Mouse (Mus musculus) intestine, embryonic 16.5 days (tissue): Measurements from ENCODE around the gene Spaca3. TPM values are rescaled to one million over a fixed set of nuclear protein-coding genes. Genes with fewer than 3 reads are reported as not detected.

Source experiments
- ATAC-seq: fragments of 200-750 bp; cut with Nextera tagmentation; 2 replicates; pipeline ENCODE4 v1.8.0; 2017; ENCODE audit warnings: moderate TSS enrichment, moderate library complexity
- H3K27ac ChIP-seq: fragments of 300-500 bp; sonication (generic); 2 replicates; pipeline ENCODE4 v1.5.1; 2014; ENCODE audit warnings: mild to moderate bottlenecking, low read length
- H3K27me3 ChIP-seq: fragments of 300-500 bp; sonication (generic); replicated peaks from 2 replicates; pipeline ENCODE4 v1.6.1; 2014; ENCODE audit warnings: low read length, control low read depth, mixed read lengths; ENCODE audit not compliant: control insufficient read depth, insufficient read depth
- H3K36me3 ChIP-seq: fragments of 300-500 bp; sonication (generic); 2 replicates; pipeline ENCODE4 v1.6.1; 2014; ENCODE audit warnings: low read length, control low read depth; ENCODE audit not compliant: control insufficient read depth, insufficient read depth
- H3K4me1 ChIP-seq: fragments of 300-500 bp; sonication (generic); 2 replicates; pipeline ENCODE4 v1.6.1; 2014; ENCODE audit warnings: low read length, control low read depth, mixed read lengths; ENCODE audit not compliant: control insufficient read depth, insufficient read depth
- H3K4me2 ChIP-seq: fragments of 300-500 bp; sonication (generic); 2 replicates; pipeline ENCODE4 v1.6.1; 2014; ENCODE audit warnings: low read depth, low read length, control low read depth
- H3K4me3 ChIP-seq: fragments of 300-500 bp; sonication (generic); 2 replicates; pipeline ENCODE4 v1.5.1; 2014; ENCODE audit warnings: mild to moderate bottlenecking, low read length
- H3K9ac ChIP-seq: fragments of 300-500 bp; sonication (generic); 2 replicates; pipeline ENCODE4 v1.6.1; 2014; ENCODE audit warnings: low read depth, low read length
- H3K9me3 ChIP-seq: fragments of 300-500 bp; sonication (generic); 2 replicates; pipeline ENCODE4 v1.6.1; 2016; ENCODE audit warnings: low read length, control low read depth; ENCODE audit not compliant: control insufficient read depth
- WGBS: fragments of 180-500 bp; shearing (Covaris S2); extraction: QIAGEN DNeasy Blood & Tissue Kit; methylation state at CpG from one replicate; pipeline ENCODE4 v1.1.7; 2014; 5-methylcytosine and 5-hydroxymethylcytosine counted together
- polyA plus RNA-seq: library from polyadenylated mRNA; unstranded; fragments of >200 nt; fragmentation: Nextera tagmentation; extraction: Ambion mirVana; gene quantifications from 2 replicates; pipeline ENCODE4 v1.2.1, GENCODE M21; 2015

The Spaca3 gene
- polyA plus RNA-seq, 1 experiment from 2014 or later: not detected

DNA sequence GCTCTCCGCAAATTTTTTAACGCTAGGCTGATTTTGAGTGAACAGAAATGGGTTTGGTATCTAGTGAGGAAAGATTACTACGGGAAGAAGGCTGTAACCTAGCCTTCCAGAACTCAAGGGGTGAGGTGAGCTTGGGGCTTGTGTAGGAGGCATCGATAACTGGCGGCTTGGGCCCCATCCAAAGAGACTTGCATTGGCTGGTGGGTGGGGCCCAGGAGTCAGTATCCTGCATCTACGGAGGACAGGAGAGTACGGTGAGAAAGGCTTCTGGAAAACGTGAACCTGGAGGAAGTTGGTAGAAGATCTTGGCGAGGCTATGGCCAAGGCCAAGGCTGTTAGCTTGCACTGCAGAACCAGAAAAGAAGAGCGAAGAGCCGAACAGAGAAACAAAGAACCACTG, 3.7 kb upstream of the Spaca3 start:
- Histone ChIP-seq H3K9me3 (no peaks in the 10 kb centered on the region), H3K9ac (no peak overlapping the region), H3K27me3 (no peaks in the 10 kb centered on the region), H3K4me3 (no peak overlapping the region), H3K4me2 (0 out of 2 replicates have a peak overlapping the region, but pooled peaks have one; percentile 2), H3K27ac (no peak overlapping the region), H3K36me3 (no peaks in the 10 kb centered on the region), H3K4me1 (peaks cover 14% of the 10 kb centered on the region)
- ATAC-seq: no peak
- 83% methylated on average over 11 of the region's 11 CpGs for WGBS

DNA sequence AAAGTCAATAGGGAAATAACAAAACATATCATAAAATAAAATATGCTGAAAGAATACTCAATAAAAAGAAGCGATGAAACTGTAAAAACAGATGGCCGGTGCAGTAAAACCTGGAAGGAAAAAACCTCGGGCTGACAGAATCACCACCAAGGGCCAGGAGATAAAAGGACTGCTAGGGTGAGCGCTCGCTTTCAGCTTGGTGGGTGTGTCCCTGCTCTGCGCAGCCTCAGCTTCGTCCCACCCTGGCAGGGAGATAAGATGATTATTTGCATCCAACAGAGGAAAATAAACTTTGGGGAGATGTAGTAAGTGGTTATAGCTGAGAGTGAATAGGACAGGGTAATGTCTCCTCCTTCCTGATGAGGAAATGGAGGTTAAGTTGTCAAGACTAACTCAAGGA, 3.3 kb upstream of the Spaca3 start:
- Histone ChIP-seq H3K9me3 (no peaks in the 10 kb centered on the region), H3K27ac (no peak overlapping the region), H3K4me1 (peaks cover 14% of the 10 kb centered on the region), H3K4me2 (0 out of 2 replicates have a peak overlapping the region, but pooled peaks have one; percentile 2), H3K27me3 (no peaks in the 10 kb centered on the region), H3K36me3 (no peaks in the 10 kb centered on the region), H3K4me3 (no peak overlapping the region), H3K9ac (no peak overlapping the region)
- 47% methylated on average over 7 of the region's 7 CpGs for WGBS
- peak; percentile 65 for ATAC-seq

DNA sequence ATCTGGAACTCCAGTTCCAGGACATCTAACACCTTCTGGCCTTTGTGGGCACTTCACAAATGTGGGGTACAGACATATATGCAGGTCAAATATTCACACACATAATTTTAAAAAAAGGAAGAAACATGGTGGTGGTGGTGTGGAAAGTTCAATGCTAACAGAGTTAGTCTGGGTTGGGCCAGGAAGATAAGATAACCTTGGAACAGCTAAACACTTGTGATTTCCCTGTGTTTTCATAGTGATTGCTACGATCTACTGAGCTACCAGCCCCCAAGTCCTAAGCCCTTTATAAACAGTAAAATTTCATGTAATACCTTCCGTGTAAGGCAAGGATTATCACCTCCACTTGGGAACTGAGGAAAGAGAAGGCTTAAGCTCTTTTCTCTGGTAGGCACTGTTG, 1.3 kb upstream of the Spaca3 start:
- 0 out of 2 replicates have a peak, but pooled peaks have one; percentile 37 for ATAC-seq
- Histone ChIP-seq H3K9me3 (no peaks in the 10 kb centered on the region), H3K4me3 (no peak overlapping the region), H3K9ac (no peak overlapping the region), H3K36me3 (no peaks in the 10 kb centered on the region), H3K27me3 (no peaks in the 10 kb centered on the region), H3K4me2 (no peak overlapping the region), H3K4me1 (peaks cover 14% of the 10 kb centered on the region), H3K27ac (no peak overlapping the region)
- 50% methylated on average over 2 of the region's 2 CpGs for WGBS

DNA sequence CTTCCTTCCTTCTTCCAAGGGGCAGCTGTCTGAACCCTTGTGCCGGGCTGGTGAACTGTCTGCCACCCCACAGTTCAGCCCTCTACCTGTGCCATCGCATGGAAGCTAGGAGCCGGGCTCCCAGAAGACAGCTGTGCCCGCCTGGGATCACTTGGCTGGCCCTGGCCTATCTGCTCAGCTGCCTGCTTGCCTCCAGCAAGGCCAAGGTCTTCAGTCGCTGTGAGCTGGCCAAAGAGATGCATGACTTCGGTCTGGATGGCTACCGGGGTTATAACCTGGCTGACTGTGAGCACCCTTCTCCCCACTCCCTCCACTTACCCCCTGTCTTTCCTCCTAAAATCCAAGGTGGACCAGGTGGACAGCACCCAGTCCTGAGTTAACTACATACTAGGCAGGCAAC, 4.8 kb downstream of the Spaca3 start:
- ATAC-seq: no peak
- H3K4me1 ChIP-seq: 0 out of 2 replicates have a peak, but pooled peaks cover 3% of the 10 kb centered on the region
- no peak overlapping the region for H3K4me2 ChIP-seq
- H3K9ac ChIP-seq: no peak overlapping the region
- H3K27me3 ChIP-seq: no peaks in the 10 kb centered on the region
- H3K9me3 ChIP-seq: no peaks in the 10 kb centered on the region
- H3K4me3 ChIP-seq: no peak overlapping the region
- H3K27ac ChIP-seq: no peak overlapping the region
- 93% methylated on average over 7 of the region's 7 CpGs for WGBS
- H3K36me3 ChIP-seq: no peaks in the 10 kb centered on the region

DNA sequence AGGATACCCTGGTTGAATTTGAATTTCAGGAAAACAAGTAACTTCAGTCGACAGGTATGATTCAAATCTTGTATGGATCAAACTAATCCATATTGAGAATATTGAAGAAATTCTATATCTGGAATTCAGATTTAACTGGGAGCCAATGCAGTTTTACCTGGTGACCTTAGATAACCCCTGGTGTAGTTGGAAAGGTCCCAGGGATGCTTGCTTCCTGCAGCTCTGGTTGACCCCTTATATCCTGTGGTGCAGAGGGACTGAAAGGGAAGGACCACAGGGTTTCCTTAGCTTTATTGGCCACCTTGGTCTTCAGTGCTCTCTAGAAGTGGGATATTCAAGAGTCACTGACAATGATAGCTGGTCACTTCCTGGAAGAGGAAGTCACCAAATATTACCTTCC, 9.9 kb downstream of the Spaca3 start:
- no peaks in the 10 kb centered on the region for H3K4me1 ChIP-seq
- no peaks in the 10 kb centered on the region for H3K9me3 ChIP-seq
- H3K9ac ChIP-seq: no peak overlapping the region
- no peaks in the 10 kb centered on the region for H3K27me3 ChIP-seq
- no peak overlapping the region for H3K4me3 ChIP-seq
- no peaks in the 10 kb centered on the region for H3K36me3 ChIP-seq
- 90% methylated on average over 1 of the region's 1 CpGs for WGBS
- H3K27ac ChIP-seq: no peak overlapping the region
- H3K4me2 ChIP-seq: no peak overlapping the region
- ATAC-seq: no peak

DNA sequence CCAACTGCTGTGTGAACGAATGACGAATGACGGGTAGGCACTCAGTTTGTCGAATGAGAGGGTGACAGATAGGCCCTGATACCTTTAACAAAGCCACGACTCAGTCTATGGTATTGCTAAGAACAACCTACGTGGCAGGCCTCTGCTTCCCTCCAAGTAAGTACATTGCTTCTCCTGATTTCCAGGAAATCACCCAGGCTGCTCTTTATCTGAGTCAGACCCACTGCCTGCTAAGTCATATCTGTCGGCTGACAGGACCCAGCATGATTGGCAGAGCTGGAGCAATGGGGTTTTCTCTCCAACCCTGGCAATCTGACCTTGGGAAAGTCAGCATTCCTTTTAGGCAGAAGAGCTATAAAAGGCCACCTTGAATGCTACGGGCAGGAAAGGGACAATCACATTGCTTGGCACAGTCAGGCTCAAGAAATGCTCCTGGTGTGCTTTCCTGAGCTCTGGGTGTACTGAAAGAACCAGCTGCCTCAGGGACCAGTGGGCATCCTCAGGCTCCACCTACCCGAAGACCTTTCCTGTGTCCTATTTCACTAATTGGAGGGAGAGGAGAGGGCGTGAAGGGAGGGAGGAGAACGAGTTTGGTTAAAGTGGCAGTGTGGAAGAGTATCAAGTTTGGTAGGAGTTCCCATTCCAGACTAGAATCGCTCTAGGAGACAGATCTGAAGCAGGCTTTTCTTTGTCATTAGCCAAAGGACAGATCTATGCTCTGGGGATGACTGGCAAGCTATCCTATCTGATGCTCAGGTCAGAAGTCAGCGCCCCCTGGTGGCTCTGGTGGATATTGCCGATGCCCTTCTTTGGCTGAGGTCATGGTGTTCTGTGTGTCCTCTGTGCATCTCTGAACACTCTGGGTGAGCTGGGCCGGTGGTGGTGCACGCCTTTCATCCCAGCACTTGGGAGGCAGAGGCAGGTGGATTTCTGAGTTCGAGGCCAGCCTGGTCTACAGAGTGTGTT, 14.6 kb downstream of the Spaca3 start:
- H3K4me1 ChIP-seq: peaks cover 3% of the 10 kb centered on the region; the same call in 1 of the 2 replicates
- H3K9me3 ChIP-seq: no peaks in the 10 kb centered on the region
- H3K4me3 ChIP-seq: no peak overlapping the region
- no peaks in the 10 kb centered on the region for H3K36me3 ChIP-seq
- no peaks in the 10 kb centered on the region for H3K27me3 ChIP-seq
- H3K27ac ChIP-seq: no peak overlapping the region
- H3K9ac ChIP-seq: no peak overlapping the region
- H3K4me2 ChIP-seq: no peak overlapping the region
- ATAC-seq: peak; percentile 67
- WGBS: 61% methylated on average over 17 of the region's 17 CpGs

DNA sequence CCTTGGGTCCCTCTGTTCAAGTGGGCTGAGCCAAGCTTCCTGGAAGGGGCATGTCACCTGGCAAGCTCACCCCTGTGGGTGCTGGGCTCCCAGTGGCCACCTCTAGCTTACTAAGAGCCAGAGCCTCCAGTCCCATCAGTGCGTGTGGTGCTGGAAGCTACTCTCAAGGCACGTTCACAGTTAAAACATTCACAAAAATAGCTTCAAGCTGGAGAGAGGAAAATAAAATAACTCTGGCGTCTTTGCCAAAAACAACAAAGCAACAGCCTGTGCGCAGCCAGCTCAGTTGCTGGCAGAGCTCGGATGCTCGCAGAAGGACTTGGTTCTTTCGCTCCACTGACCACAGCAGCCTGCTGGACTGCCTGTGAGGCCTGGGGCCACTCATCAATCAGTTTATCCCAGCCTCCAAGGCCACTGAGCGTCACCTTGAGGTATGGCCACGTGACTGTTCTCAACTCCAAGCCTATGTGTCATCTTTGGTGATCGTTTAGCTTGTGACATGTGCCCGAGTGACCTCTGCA, 19.0 kb downstream of the Spaca3 start:
- 56% methylated on average over 11 of the region's 11 CpGs for WGBS
- H3K4me1 ChIP-seq: peaks cover 3% of the 10 kb centered on the region; the same call in 1 of the 2 replicates
- H3K27me3 ChIP-seq: no peaks in the 10 kb centered on the region
- no peak overlapping the region for H3K4me2 ChIP-seq
- no peaks in the 10 kb centered on the region for H3K36me3 ChIP-seq
- H3K9me3 ChIP-seq: no peaks in the 10 kb centered on the region
- H3K9ac ChIP-seq: no peak overlapping the region
- no peak overlapping the region for H3K4me3 ChIP-seq
- no peak overlapping the region for H3K27ac ChIP-seq
- ATAC-seq: no peak

DNA sequence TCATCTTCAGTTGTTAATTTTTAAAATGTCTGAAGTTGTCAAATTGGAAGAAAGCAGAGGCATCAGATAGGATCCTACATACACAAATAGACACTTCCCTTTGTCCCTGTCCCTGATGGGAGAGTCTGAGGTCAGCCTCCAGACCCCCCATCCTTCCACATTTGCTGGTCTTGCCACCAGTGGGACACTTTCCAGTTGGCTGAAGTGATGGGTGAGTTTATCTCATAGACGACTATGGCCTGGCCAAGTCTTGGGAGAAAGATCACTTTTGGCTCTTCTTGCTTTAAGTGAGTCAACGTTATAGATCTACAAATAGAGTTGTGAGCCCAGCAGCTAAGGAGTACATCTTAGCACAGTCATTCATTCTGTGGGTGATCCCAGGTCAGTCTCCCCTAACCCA, 19.9 kb downstream of the Spaca3 start:
- Histone ChIP-seq H3K9ac (no peak overlapping the region), H3K4me2 (no peak overlapping the region), H3K9me3 (no peaks in the 10 kb centered on the region), H3K36me3 (no peaks in the 10 kb centered on the region), H3K27me3 (no peaks in the 10 kb centered on the region), H3K4me1 (peaks cover 3% of the 10 kb centered on the region; the same call in 1 of the 2 replicates), H3K4me3 (no peak overlapping the region), H3K27ac (no peak overlapping the region)
- 67% methylated on average over 2 of the region's 2 CpGs for WGBS
- no peak for ATAC-seq

DNA sequence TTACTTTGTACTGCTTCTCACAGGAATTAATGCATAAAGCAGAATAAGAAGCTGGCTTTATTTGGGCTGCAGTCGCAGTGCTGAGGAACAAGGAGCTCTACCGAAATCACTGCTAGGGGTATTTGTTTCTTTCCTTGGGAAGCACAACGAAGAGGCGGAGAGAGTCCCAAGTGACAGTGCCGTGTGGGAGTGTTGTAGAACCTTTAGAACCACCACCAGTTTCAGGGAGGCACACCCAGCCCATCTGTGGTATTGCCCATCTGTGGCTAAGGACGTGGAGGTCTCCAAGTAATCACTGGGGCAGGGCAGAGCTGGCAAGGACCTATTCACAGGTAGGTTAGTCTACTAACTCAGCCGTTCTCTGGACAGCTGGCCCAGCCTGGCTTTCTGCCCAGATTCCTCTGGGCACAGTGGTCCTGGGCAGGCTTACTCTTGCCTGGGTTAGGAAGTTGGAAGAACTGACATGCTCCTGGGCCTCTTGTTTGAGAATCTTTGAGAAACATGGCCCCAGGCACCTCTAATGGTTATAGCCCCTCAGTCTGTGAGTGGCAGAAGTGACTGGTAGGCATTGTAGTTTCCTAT, 24.2 kb downstream of the Spaca3 start:
- WGBS: 85% methylated on average over 7 of the region's 7 CpGs
- no peak overlapping the region for H3K4me3 ChIP-seq

More for the DNA sequence above, 24.2 kb downstream of the Spaca3 start:
- Histone ChIP-seq H3K4me1 (no peaks in the 10 kb centered on the region), H3K4me2 (no peak overlapping the region), H3K9ac (no peak overlapping the region), H3K36me3 (no peaks in the 10 kb centered on the region), H3K27ac (no peak overlapping the region), H3K27me3 (no peaks in the 10 kb centered on the region), H3K9me3 (no peaks in the 10 kb centered on the region)
- no peak for ATAC-seq
